Mouse (Mus musculus): Measurements from ENCODE around the gene Plppr3.

DNA sequence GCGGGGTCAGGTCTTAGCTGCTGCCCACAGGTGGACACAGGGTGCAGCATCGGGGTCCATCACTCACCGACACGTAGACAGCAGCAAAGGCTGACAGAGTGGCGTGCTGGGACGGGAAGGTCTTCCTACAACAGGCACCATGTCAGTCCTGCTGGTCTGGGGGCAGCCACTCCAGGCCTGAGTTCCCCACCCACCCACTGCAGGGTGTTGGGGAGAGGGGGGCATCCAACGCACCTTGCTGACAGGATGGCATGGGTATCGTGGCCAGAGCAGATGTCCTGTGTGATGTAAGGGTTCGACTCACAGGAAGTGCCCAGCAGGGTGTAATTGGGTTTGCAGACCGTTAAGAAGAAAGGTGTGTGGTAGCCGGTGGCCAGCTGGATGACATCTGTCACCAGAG is 7.8 kb downstream of the Plppr3 start:
- TF ChIP-seq CTCF (IDR thresholded peaks at IDR 0.05; ENCODE audit: control insufficient read depth, insufficient read depth, low read length) (no peak), POLR2A (IDR thresholded peaks at IDR 0.05; ENCODE audit: borderline replicate concordance, control insufficient read depth, low read depth, low read length) (no peak)

Data from bone marrow, adult 2 months (tissue).